Mouse (Mus musculus): ENCODE data around the gene Dab2.

GRCm38 (mm10) chr15:6468845-6469244 is 169.3 kb downstream of the Dab2 start:
- no peak for TF ChIP-seq CTCF (IDR thresholded peaks at IDR 0.05; ENCODE audit: low read depth)
- no peak for TF ChIP-seq EP300 (optimal IDR thresholded peaks at IDR 0.05)

All from stomach, postnatal 0 days (tissue).